22 mouse cellular contexts compared by ENCODE assay signal in the genomic region with DNA sequence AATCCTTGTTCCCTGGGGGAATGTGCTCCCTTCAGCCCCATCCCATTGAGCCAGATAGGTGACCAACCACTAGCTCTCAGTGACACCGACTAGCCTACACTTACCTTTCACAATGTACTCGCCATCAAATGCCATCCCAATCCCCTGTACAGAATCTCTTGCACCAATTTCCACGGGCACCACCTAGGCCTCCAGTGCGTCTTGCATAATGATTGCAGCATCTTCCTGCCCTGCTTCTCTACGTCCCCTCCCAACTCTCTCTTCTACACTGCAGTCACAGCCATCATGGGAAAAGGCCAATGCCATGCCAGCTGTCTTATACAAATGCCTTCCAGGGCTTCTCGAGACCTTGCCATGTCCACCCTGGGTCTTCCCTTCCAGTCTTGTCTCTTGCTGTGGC. TPM values are rescaled to one million over a fixed set of nuclear protein-coding genes. Genes with fewer than 3 reads are reported as not detected.
DNase-seq lines count a peak whose midpoint lies in the region; ATAC-seq lines count a peak whose summit lies in the region.
"Had no signal": no experiment of that assay in that cellular context is flagged by ENCODE, and none has a peak within 500 bp of the region (broad histone marks: within the 10 kb centered on the region; RNA-seq: fewer than 3 reads in every experiment).

No protein-coding gene starts in this region.

- peak; percentile 56 for ATAC-seq in granulocyte monocyte progenitor cell, adult 5-6 weeks (replicated peaks; ENCODE audit: poor library complexity, severe bottlenecking)
- ATAC-seq in megakaryocyte progenitor cell, adult 5-6 weeks (replicated peaks; ENCODE audit: poor library complexity), result peak; percentile 83
- ATAC-seq: activated CD4-positive, CD25-positive, alpha-beta regulatory T cell, adult 4 months; CD4-positive, CD25-positive, alpha-beta regulatory T cell, adult 4 months; forebrain, embryonic 13.5 days; forebrain, embryonic 15.5 days; Patski had no signal

- DNase-seq in 416B (ENCODE audit: low read depth), result peak; percentile 3
- DNase-seq in ovary, adult 18-20 months (ENCODE audit: low spot score), result no peak
- no peak for DNase-seq in urinary bladder, adult 18-20 months (ENCODE audit: low spot score in 2 of 2)
- DNase-seq in gastrocnemius, postnatal 25 days, result no peak
- DNase-seq: adrenal gland, adult 8-10 months; adrenal gland, postnatal 14 days; adrenal gland, postnatal 36 days; B cell, adult 2 months; cerebellum, adult 11-12 months; cerebellum, adult 2 months; cerebellum, adult 9-10 months; cerebellum, postnatal 10 days; cerebellum, postnatal 25 days had no signal

RNA-seq across cellular contexts. Expression of a gene that starts 27.9 kb away (rescaled TPM):
- 16.3 and 24.1 TPM in 2 replicates for total RNA-seq in granulocyte monocyte progenitor cell, adult 5-6 weeks (2014; fragmentation: Nextera tagmentation)
- 19.8 and 28.4 TPM in 2 replicates for total RNA-seq in granulocyte monocyte progenitor cell, adult 5-6 weeks (2017)
- total RNA-seq in megakaryocyte progenitor cell, adult 5-6 weeks (2015), result 30.1 and 30.2 TPM in 2 replicates
- 17.3 and 22.3 TPM in 2 replicates for total RNA-seq in megakaryocyte progenitor cell, adult 5-6 weeks (2017)
- total RNA-seq in gastrocnemius, postnatal 25 days (2021), result 10 to 100 TPM; 21.0 to 22.0 TPM

RNA-seq across cellular contexts. Expression of a gene that starts 47.4 kb away (rescaled TPM):
- not detected in 2 replicates for total RNA-seq in granulocyte monocyte progenitor cell, adult 5-6 weeks (2014; fragmentation: Nextera tagmentation)
- total RNA-seq in granulocyte monocyte progenitor cell, adult 5-6 weeks (2017), result not detected in 2 replicates
- total RNA-seq in megakaryocyte progenitor cell, adult 5-6 weeks (2015), result not detected in 2 replicates
- not detected in 2 replicates for total RNA-seq in megakaryocyte progenitor cell, adult 5-6 weeks (2017)
- under 1 TPM; 0.32 to 0.41 TPM for total RNA-seq in gastrocnemius, postnatal 25 days (2021)
- total RNA-seq: adrenal gland, postnatal 14 days; adrenal gland, postnatal 36 days; CH12.LX; G1E had no signal
